Comparison of ENCODE assay signal across 8 mouse cellular contexts in genomic region chr2:28916513-28916865, GRCm38 (mm10). TPM values are rescaled to one million over a fixed set of nuclear protein-coding genes. Genes with fewer than 3 reads are reported as not detected.
DNase-seq lines count a peak whose midpoint lies in the region; ATAC-seq and TF ChIP-seq lines count a peak whose summit lies in the region.

TSS of gene Barhl1 (minus strand) at chr2:28916668.

- no peak for TF ChIP-seq CTCF in bone marrow macrophage, adult 2 months (IDR thresholded peaks at IDR 0.05; ENCODE audit: low read depth, low read length)
- no peak for TF ChIP-seq CTCF in layer of hippocampus, adult 2 months (conservative IDR thresholded peaks at IDR 0.05)

- no peak for ATAC-seq in heart, embryonic 14.5 days (ENCODE audit: insufficient number of reproducible peaks, insufficient read depth, low FRiP score, low read depth)
- ATAC-seq in forebrain, embryonic 13.5 days = no peak
- ATAC-seq in midbrain, embryonic 13.5 days = no peak
- ATAC-seq in monocyte, adult 5-6 weeks (replicated peaks; ENCODE audit: insufficient number of reproducible peaks, low FRiP score, low TSS enrichment, poor library complexity, severe bottlenecking) = no peak

- no peak within 1 kb of the TSS for H3K9ac ChIP-seq in heart, embryonic 14.5 days (ENCODE audit: low read length)
- H3K9ac ChIP-seq in forebrain, embryonic 13.5 days = no peak within 1 kb of the TSS
- H3K9ac ChIP-seq in midbrain, embryonic 13.5 days (replicated peaks) = peak within 1 kb of the TSS; percentile 68

- no peak within 1 kb of the TSS for H3K27ac ChIP-seq in heart, embryonic 14.5 days (replicated peaks in 1 of 2; ENCODE audit: control insufficient read depth in 1 of 2, insufficient read depth in 1 of 2, low read depth in 2 of 2, low read length in 2 of 2)
- H3K27ac ChIP-seq in bone marrow macrophage, adult 2 months (ENCODE audit: insufficient read depth, low read depth, low read length) = no peak within 1 kb of the TSS
- H3K27ac ChIP-seq in forebrain, embryonic 13.5 days = no peak within 1 kb of the TSS
- H3K27ac ChIP-seq in midbrain, embryonic 13.5 days = peak within 1 kb of the TSS; percentile 86
- no peak within 1 kb of the TSS for H3K27ac ChIP-seq in layer of hippocampus, adult 2 months

- H3K9me3 ChIP-seq in heart, embryonic 14.5 days (ENCODE audit: control insufficient read depth, low read length) = no peaks in the 10 kb centered on the region
- H3K9me3 ChIP-seq in forebrain, embryonic 13.5 days (replicated peaks) = no peaks in the 10 kb centered on the region
- no peaks in the 10 kb centered on the region for H3K9me3 ChIP-seq in midbrain, embryonic 13.5 days

- 2% methylated on average over 18 of the region's 18 CpGs for WGBS in heart, embryonic 14.5 days
- 1% methylated on average over 18 of the region's 18 CpGs for WGBS in forebrain, embryonic 13.5 days
- WGBS in midbrain, embryonic 13.5 days = under 1% methylated on average over 18 of the region's 18 CpGs

- no peak for TF ChIP-seq POLR2A in bone marrow macrophage, adult 2 months (IDR thresholded peaks at IDR 0.05; ENCODE audit: borderline replicate concordance, low read depth, low read length)

- peak within 1 kb of the TSS in 1 of 2 experiments; percentile 3; a peak in 2 of 4 replicates for H3K4me3 ChIP-seq in heart, embryonic 14.5 days (ENCODE audit: control insufficient read depth in 1 of 2, insufficient read depth in 1 of 2, low read depth in 1 of 2, low read length in 2 of 2)
- H3K4me3 ChIP-seq in bone marrow macrophage, adult 2 months (ENCODE audit: insufficient read depth, low read length) = peak within 1 kb of the TSS; percentile 22; the same call in 1 of the 2 replicates
- 0 out of 2 replicates have a peak within 1 kb of the TSS, but pooled peaks have one; percentile 12 for H3K4me3 ChIP-seq in forebrain, embryonic 13.5 days
- peak within 1 kb of the TSS; percentile 43 for H3K4me3 ChIP-seq in midbrain, embryonic 13.5 days (replicated peaks)
- no peak within 1 kb of the TSS for H3K4me3 ChIP-seq in layer of hippocampus, adult 2 months

- DNase-seq in heart, postnatal 4 days = no peak
- DNase-seq in thymus, postnatal 25 days = no peak
- DNase-seq in layer of hippocampus, adult 2 months (ENCODE audit: low spot score in 2 of 2) = no peak

- H3K4me1 ChIP-seq in heart, embryonic 14.5 days (ENCODE audit: control insufficient read depth in 2 of 2, insufficient read depth in 2 of 2, low read length in 2 of 2) = no peaks in the 10 kb centered on the region; a peak in 1 of 4 replicates
- H3K4me1 ChIP-seq in bone marrow macrophage, adult 2 months (ENCODE audit: control insufficient read depth, insufficient read depth, low read length) = no peaks in the 10 kb centered on the region
- H3K4me1 ChIP-seq in forebrain, embryonic 13.5 days = peaks cover 23% of the 10 kb centered on the region
- H3K4me1 ChIP-seq in midbrain, embryonic 13.5 days (replicated peaks) = peaks cover 35% of the 10 kb centered on the region

- H3K27me3 ChIP-seq in heart, embryonic 14.5 days (ENCODE audit: control insufficient read depth, insufficient read depth, low read length) = peaks cover 97% of the 10 kb centered on the region
- H3K27me3 ChIP-seq in forebrain, embryonic 13.5 days = peaks cover 99% of the 10 kb centered on the region
- peaks cover 96% of the 10 kb centered on the region for H3K27me3 ChIP-seq in midbrain, embryonic 13.5 days

- peak within 1 kb of the TSS; percentile 14; the same call in 1 of the 2 replicates for H3K4me2 ChIP-seq in heart, embryonic 14.5 days (ENCODE audit: low read length)
- H3K4me2 ChIP-seq in forebrain, embryonic 13.5 days = peak within 1 kb of the TSS; percentile 32
- peak within 1 kb of the TSS; percentile 54 for H3K4me2 ChIP-seq in midbrain, embryonic 13.5 days (replicated peaks)

- no peaks in the 10 kb centered on the region for H3K36me3 ChIP-seq in heart, embryonic 14.5 days (ENCODE audit: control insufficient read depth, insufficient read depth, low read length)
- no peaks in the 10 kb centered on the region for H3K36me3 ChIP-seq in forebrain, embryonic 13.5 days (ENCODE audit: poor library complexity, severe bottlenecking)
- H3K36me3 ChIP-seq in midbrain, embryonic 13.5 days = no peaks in the 10 kb centered on the region

RNA-seq across cellular contexts. Expression of gene Barhl1, which starts in this region (rescaled TPM):
- polyA plus RNA-seq in heart, embryonic 14.5 days (2014; fragmentation: Nextera tagmentation; extraction: Ambion mirVana) = not detected in 2 replicates
- total RNA-seq in heart, postnatal 4 days (2021) = not detected
- not detected in 2 replicates for polyA plus RNA-seq in bone marrow macrophage, adult 2 months (2012; ENCODE audit: insufficient read depth, insufficient read length, missing spikeins)
- polyA plus RNA-seq in forebrain, embryonic 13.5 days (2015; fragmentation: Nextera tagmentation; extraction: Ambion mirVana) = 1.3 and 4.4 TPM in 2 replicates
- polyA plus RNA-seq in midbrain, embryonic 13.5 days (2015; fragmentation: Nextera tagmentation; extraction: Ambion mirVana) = 29.8 and 41.8 TPM in 2 replicates
- 0.38 TPM in 1 of 3 replicates, not detected in the others for total RNA-seq in monocyte, adult 5-6 weeks (2017)
- not detected for total RNA-seq in layer of hippocampus, adult 2 months (2021)
